Mouse (Mus musculus) embryonic facial prominence, embryonic 11.5 days (tissue): ENCODE results near the gene Ndrg3. TPM values are rescaled to one million over a fixed set of nuclear protein-coding genes. Genes with fewer than 3 reads are reported as not detected.
A peak's percentile ranks its signal among the peaks of the same experiment; 100 is the strongest.
"Not testable (repeated sequence)": the region's sequence is repeated elsewhere in the genome, so short reads cannot be mapped to it uniquely, and the experiment has no call there.

ENCODE experiments used
- ATAC-seq: fragments of 200-750 bp; cut with Nextera tagmentation; replicated peaks from 2 replicates; pipeline ENCODE4 v1.8.0; 2017; ENCODE audit warnings: low read depth; ENCODE audit not compliant: insufficient number of reproducible peaks, low FRiP score, low TSS enrichment
- DNase-seq: peaks from one replicate; pipeline ENCODE4 v3.0.0-alpha.2; 2015; ENCODE audit warnings: low spot score
- H3K27ac ChIP-seq: fragments of 300-500 bp; sonication (generic); replicated peaks from 2 replicates; pipeline ENCODE4 v1.5.1; 2014; ENCODE audit warnings: mild to moderate bottlenecking, low read depth, low read length, control low read depth
- H3K27me3 ChIP-seq: fragments of 300-500 bp; sonication (generic); 2 replicates; pipeline ENCODE4 v1.6.1; 2014; ENCODE audit warnings: mild to moderate bottlenecking, low read length, moderate library complexity, mixed read lengths; ENCODE audit not compliant: control insufficient read depth, insufficient read depth
- H3K36me3 ChIP-seq: fragments of 300-500 bp; sonication (generic); replicated peaks from 2 replicates; pipeline ENCODE4 v1.6.1; 2014; ENCODE audit warnings: low read depth, mild to moderate bottlenecking, low read length, moderate library complexity, mixed read lengths; ENCODE audit not compliant: control insufficient read depth, insufficient read depth
- H3K4me1 ChIP-seq: fragments of 300-500 bp; sonication (generic); 2 replicates; pipeline ENCODE4 v1.6.1; 2014; ENCODE audit warnings: low read length, mixed read lengths; ENCODE audit not compliant: control insufficient read depth, insufficient read depth
- H3K4me2 ChIP-seq: fragments of 300-500 bp; sonication (generic); 2 replicates; pipeline ENCODE4 v1.6.1; 2014; ENCODE audit warnings: low read depth, mild to moderate bottlenecking, control low read depth, low read length, moderate library complexity
- H3K4me3 ChIP-seq: fragments of 300-500 bp; sonication (generic); 2 replicates; pipeline ENCODE4 v1.5.1; 2014; ENCODE audit warnings: low read depth, low read length, control low read depth
- H3K9ac ChIP-seq: fragments of 300-500 bp; sonication (generic); replicated peaks from 2 replicates; pipeline ENCODE4 v1.6.1; 2014; ENCODE audit warnings: mild to moderate bottlenecking, control low read depth, low read length
- H3K9me3 ChIP-seq: fragments of 300-500 bp; sonication (generic); replicated peaks from 2 replicates; pipeline ENCODE4 v1.6.1; 2016; ENCODE audit warnings: mild to moderate bottlenecking, low read length, inconsistent platforms, mixed read lengths; ENCODE audit not compliant: control insufficient read depth
- WGBS: fragments of 180-500 bp; shearing (Covaris S2); extraction: QIAGEN DNeasy Blood & Tissue Kit; methylation state at CpG from one replicate; pipeline ENCODE4 v1.1.7; 2014; 5-methylcytosine and 5-hydroxymethylcytosine counted together
- polyA plus RNA-seq: library from polyadenylated mRNA; unstranded; fragments of >200 nt; fragmentation: Nextera tagmentation; extraction: Ambion mirVana; gene quantifications from 2 replicates; pipeline ENCODE4 v1.2.1, GENCODE M21; 2014

The Ndrg3 gene
- polyA plus RNA-seq, 1 experiment from 2014 or later, result 42.2 TPM

GRCm38 (mm10) chr2:156892821-156893220 lies 99.0 kb downstream of the Ndrg3 start:
- Histone ChIP-seq H3K4me1 (no peaks in the 10 kb centered on the region), H3K27me3 (no peaks in the 10 kb centered on the region), H3K36me3 (no peaks in the 10 kb centered on the region), H3K9me3 (no peaks in the 10 kb centered on the region), H3K9ac (no peak overlapping the region), H3K4me2 (no peak overlapping the region), H3K4me3 (no peak overlapping the region), H3K27ac (no peak overlapping the region)
- DNase-seq (no peak), ATAC-seq (no peak)
- 79% methylated on average over 6 of the region's 6 CpGs for WGBS

- H3K4me3 ChIP-seq, result no peak overlapping the region
- WGBS, result 57% methylated on average over 3 of the region's 3 CpGs
- ATAC-seq, result no peak
- no peak overlapping the region for H3K4me2 ChIP-seq
- no peaks in the 10 kb centered on the region for H3K4me1 ChIP-seq
- no peak overlapping the region for H3K27ac ChIP-seq
- H3K9ac ChIP-seq, result no peak overlapping the region
- H3K27me3 ChIP-seq, result no peaks in the 10 kb centered on the region
- peak; percentile 39 for DNase-seq
- H3K36me3 ChIP-seq, result no peaks in the 10 kb centered on the region
- no peaks in the 10 kb centered on the region for H3K9me3 ChIP-seq
Measured at GRCm38 (mm10) chr2:156892240-156892639, 99.6 kb downstream of the Ndrg3 start.

- H3K4me3 ChIP-seq, result no peak overlapping the region
- ATAC-seq (no peak), DNase-seq (no peak)
- H3K36me3 ChIP-seq, result no peaks in the 10 kb centered on the region
- H3K27ac ChIP-seq, result no peak overlapping the region
- WGBS, result 62% methylated on average over 3 of the region's 3 CpGs
- H3K9me3 ChIP-seq, result no peaks in the 10 kb centered on the region
- H3K4me2 ChIP-seq, result no peak overlapping the region
- no peaks in the 10 kb centered on the region for H3K27me3 ChIP-seq
- no peaks in the 10 kb centered on the region for H3K4me1 ChIP-seq
- H3K9ac ChIP-seq, result no peak overlapping the region
Measured at GRCm38 (mm10) chr2:156888490-156888889, 103.4 kb downstream of the Ndrg3 start.

- no peaks in the 10 kb centered on the region for H3K4me1 ChIP-seq
- no peaks in the 10 kb centered on the region for H3K36me3 ChIP-seq
- DNase-seq (no peak), ATAC-seq (no peak)
- no peaks in the 10 kb centered on the region for H3K9me3 ChIP-seq
- 72% methylated on average over 6 of the region's 6 CpGs for WGBS
- H3K27me3 ChIP-seq, result no peaks in the 10 kb centered on the region
- H3K9ac ChIP-seq, result no peak within 1 kb of the TSS
- no peak within 1 kb of the TSS for H3K27ac ChIP-seq
- H3K4me3 ChIP-seq, result no peak within 1 kb of the TSS
- no peak within 1 kb of the TSS for H3K4me2 ChIP-seq
Measured at GRCm38 (mm10) chr2:156887017-156887416, 104.8 kb downstream of the Ndrg3 start, which contains the start of gene Sla2. TSS of gene Sla2 (minus strand) at chr2:156887192.

GRCm38 (mm10) chr2:156886084-156886631 lies 105.7 kb downstream of the Ndrg3 start:
- H3K27ac ChIP-seq, result no peak overlapping the region
- no peaks in the 10 kb centered on the region for H3K36me3 ChIP-seq
- ATAC-seq (no peak), DNase-seq (no peak)
- H3K9ac ChIP-seq, result no peak overlapping the region
- H3K4me1 ChIP-seq, result no peaks in the 10 kb centered on the region
- H3K9me3 ChIP-seq, result no peaks in the 10 kb centered on the region
- H3K4me2 ChIP-seq, result no peak overlapping the region
- H3K4me3 ChIP-seq, result no peak overlapping the region
- 66% methylated on average over 10 of the region's 10 CpGs for WGBS
- H3K27me3 ChIP-seq, result no peaks in the 10 kb centered on the region

- WGBS, result 49% methylated on average over 2 of the region's 2 CpGs
- H3K36me3 ChIP-seq, H3K9ac ChIP-seq, H3K4me3 ChIP-seq, H3K9me3 ChIP-seq, H3K4me1 ChIP-seq, ATAC-seq, DNase-seq, H3K27me3 ChIP-seq, H3K4me2 ChIP-seq, H3K27ac ChIP-seq: not testable (repeated sequence)
Measured at GRCm38 (mm10) chr2:156885666-156886065, 106.2 kb downstream of the Ndrg3 start.

GRCm38 (mm10) chr2:156884396-156885211 lies 107.3 kb downstream of the Ndrg3 start:
- DNase-seq, result no peak
- no peaks in the 10 kb centered on the region for H3K27me3 ChIP-seq
- H3K9ac ChIP-seq, result no peak overlapping the region
- H3K36me3 ChIP-seq, result no peaks in the 10 kb centered on the region
- no peak overlapping the region for H3K27ac ChIP-seq
- H3K9me3 ChIP-seq, result no peaks in the 10 kb centered on the region
- H3K4me3 ChIP-seq, result no peak overlapping the region
- no peaks in the 10 kb centered on the region for H3K4me1 ChIP-seq
- 91% methylated on average over 10 of the region's 10 CpGs for WGBS
- ATAC-seq, result no peak
- no peak overlapping the region for H3K4me2 ChIP-seq

- Histone ChIP-seq H3K4me1 (no peaks in the 10 kb centered on the region), H3K27ac (no peak overlapping the region), H3K36me3 (no peaks in the 10 kb centered on the region), H3K27me3 (no peaks in the 10 kb centered on the region), H3K9me3 (no peaks in the 10 kb centered on the region), H3K9ac (no peak overlapping the region), H3K4me3 (no peak overlapping the region), H3K4me2 (no peak overlapping the region)
- DNase-seq (no peak), ATAC-seq (no peak)
- WGBS, result 35% methylated on average over 10 of the region's 10 CpGs
Measured at GRCm38 (mm10) chr2:156882431-156883001, 109.3 kb downstream of the Ndrg3 start.
